In genomic region chr9:110255407-110256019, GRCm38 (mm10) we compare ENCODE assay signal across 11 mouse cellular contexts. TPM values are rescaled to one million over a fixed set of nuclear protein-coding genes. Genes with fewer than 3 reads are reported as not detected.
DNase-seq lines count a peak whose midpoint lies in the region; ATAC-seq and TF ChIP-seq lines count a peak whose summit lies in the region.
"Had no signal": no experiment of that assay in that cellular context is flagged by ENCODE, and none has a peak within 500 bp of the region (broad histone marks: within the 10 kb centered on the region; RNA-seq: fewer than 3 reads in every experiment).

No protein-coding gene starts in this region.

- TF ChIP-seq CTCF in layer of hippocampus, adult 2 months (conservative IDR thresholded peaks at IDR 0.05): no peak

- H3K4me3 ChIP-seq in forebrain, embryonic 12.5 days (replicated peaks): no peak overlapping the region
- no peak overlapping the region for H3K4me3 ChIP-seq in layer of hippocampus, adult 2 months
- no peak overlapping the region for H3K4me3 ChIP-seq in neural tube, embryonic 13.5 days
- H3K4me3 ChIP-seq: megakaryocyte, embryonic 14.5 days had no signal

- no peak overlapping the region for H3K9ac ChIP-seq in forebrain, embryonic 12.5 days
- H3K9ac ChIP-seq in neural tube, embryonic 13.5 days: peak overlapping the region; percentile 26; the same call in 1 of the 2 replicates

- H3K27me3 ChIP-seq in forebrain, embryonic 12.5 days: no peaks in the 10 kb centered on the region
- no peaks in the 10 kb centered on the region for H3K27me3 ChIP-seq in neural tube, embryonic 13.5 days

- H3K4me1 ChIP-seq in forebrain, embryonic 12.5 days: peaks cover 27% of the 10 kb centered on the region
- peaks cover 46% of the 10 kb centered on the region for H3K4me1 ChIP-seq in neural tube, embryonic 13.5 days (replicated peaks)

- H3K36me3 ChIP-seq in forebrain, embryonic 12.5 days (replicated peaks): peaks cover 2% of the 10 kb centered on the region
- peaks cover 17% of the 10 kb centered on the region for H3K36me3 ChIP-seq in neural tube, embryonic 13.5 days

- H3K9me3 ChIP-seq in forebrain, embryonic 12.5 days: no peaks in the 10 kb centered on the region
- no peaks in the 10 kb centered on the region for H3K9me3 ChIP-seq in neural tube, embryonic 13.5 days

- DNase-seq in cerebellum, postnatal 25 days: peak; percentile 33 to 34
- DNase-seq in cerebellum, adult 11 months: no peak
- DNase-seq in layer of hippocampus, adult 2 months (ENCODE audit: low spot score in 2 of 2): peak in 1 of 2 experiments; percentile 56
- DNase-seq in heart, postnatal 4 days: no peak
- no peak for DNase-seq in left cerebral cortex, postnatal 36 days (ENCODE audit: low spot score in 2 of 2)
- DNase-seq: gastrocnemius, postnatal 14 days had no signal

- WGBS in forebrain, embryonic 12.5 days: 44% methylated on average over 15 of the region's 15 CpGs
- WGBS in neural tube, embryonic 13.5 days: 13% methylated on average over 15 of the region's 15 CpGs

- peak; percentile 86 for ATAC-seq in forebrain, embryonic 12.5 days (ENCODE audit: low FRiP score)
- peak; percentile 85 for ATAC-seq in neural tube, embryonic 13.5 days (ENCODE audit: low read depth)
- ATAC-seq in granulocyte monocyte progenitor cell, adult 5-6 weeks (replicated peaks; ENCODE audit: poor library complexity, severe bottlenecking): no peak
- ATAC-seq: inflammation-experienced regulatory T-cells, adult 6 months had no signal

- peak overlapping the region; percentile 67 for H3K27ac ChIP-seq in forebrain, embryonic 12.5 days
- H3K27ac ChIP-seq in layer of hippocampus, adult 2 months: peak overlapping the region; percentile 80
- H3K27ac ChIP-seq in neural tube, embryonic 13.5 days (replicated peaks): peak overlapping the region; percentile 76

- H3K4me2 ChIP-seq in forebrain, embryonic 12.5 days: no peak overlapping the region
- peak overlapping the region; percentile 11; the same call in 1 of the 2 replicates for H3K4me2 ChIP-seq in neural tube, embryonic 13.5 days

- intact Hi-C loops in left cerebral cortex, postnatal 36 days (cut with DNase I): no loop called here

RNA-seq across cellular contexts. Expression of gene Cspg5, which starts 11.9 kb away (rescaled TPM):
- 21.9 and 22.3 TPM in 2 replicates for polyA plus RNA-seq in forebrain, embryonic 12.5 days (2016; fragmentation: Nextera tagmentation; extraction: Ambion mirVana)
- total RNA-seq in layer of hippocampus, adult 2 months (2021): 100 to 1,000 TPM; 277 to 278 TPM
- polyA plus RNA-seq in neural tube, embryonic 13.5 days (2015; fragmentation: Nextera tagmentation; extraction: Ambion mirVana): 66.5 and 71.1 TPM in 2 replicates
- not detected in 2 replicates for total RNA-seq in granulocyte monocyte progenitor cell, adult 5-6 weeks (2014; fragmentation: Nextera tagmentation)
- total RNA-seq in granulocyte monocyte progenitor cell, adult 5-6 weeks (2017): 0.30 TPM in 1 of 2 replicates, not detected in the other
- total RNA-seq in heart, postnatal 4 days (2021): 1 to 10 TPM; 1.9 TPM
- total RNA-seq in left cerebral cortex, postnatal 36 days (2021): 100 to 1,000 TPM; 363 to 430 TPM

RNA-seq across cellular contexts. Expression of gene Elp6, which starts 49.5 kb away (rescaled TPM):
- polyA plus RNA-seq in forebrain, embryonic 12.5 days (2016; fragmentation: Nextera tagmentation; extraction: Ambion mirVana): 32.7 and 33.0 TPM in 2 replicates
- total RNA-seq in layer of hippocampus, adult 2 months (2021): 10 to 100 TPM; 14.8 to 14.9 TPM
- 35.8 and 39.2 TPM in 2 replicates for polyA plus RNA-seq in neural tube, embryonic 13.5 days (2015; fragmentation: Nextera tagmentation; extraction: Ambion mirVana)
- total RNA-seq in granulocyte monocyte progenitor cell, adult 5-6 weeks (2014; fragmentation: Nextera tagmentation): 7.6 and 11.0 TPM in 2 replicates
- 7.9 and 8.4 TPM in 2 replicates for total RNA-seq in granulocyte monocyte progenitor cell, adult 5-6 weeks (2017)
- total RNA-seq in heart, postnatal 4 days (2021): 1 to 10 TPM; 5.8 to 6.4 TPM
- 10 to 100 TPM; 11.1 to 12.7 TPM for total RNA-seq in left cerebral cortex, postnatal 36 days (2021)

Comparison
In these comparisons a context has a peak if more than half of its experiments do, and no peak if none do; other contexts are left out.
1. DNase-seq: peak in cerebellum, postnatal 25 days (2 of 2); none in cerebellum, adult 11 months (single experiment), heart, postnatal 4 days (single experiment) and left cerebral cortex, postnatal 36 days (0 of 2).
2. RNA of gene Cspg5, which starts 11.9 kb away (total RNA-seq): 363 to 430 TPM in left cerebral cortex, postnatal 36 days and 277 to 278 TPM in layer of hippocampus, adult 2 months; 1.9 TPM in heart, postnatal 4 days and 0.30 TPM in granulocyte monocyte progenitor cell, adult 5-6 weeks; every median in the first group is over 10 times any median in the second.
3. Peak in every context shown above with its lines, with median percentiles within 50 percentile points of each other: H3K27ac ChIP-seq.